Mouse (Mus musculus): ENCODE data around the gene Cd209a.
"Not testable (repeated sequence)": the region's sequence is repeated elsewhere in the genome, so short reads cannot be mapped to it uniquely, and the experiment has no call there.

The Cd209a gene

DNA sequence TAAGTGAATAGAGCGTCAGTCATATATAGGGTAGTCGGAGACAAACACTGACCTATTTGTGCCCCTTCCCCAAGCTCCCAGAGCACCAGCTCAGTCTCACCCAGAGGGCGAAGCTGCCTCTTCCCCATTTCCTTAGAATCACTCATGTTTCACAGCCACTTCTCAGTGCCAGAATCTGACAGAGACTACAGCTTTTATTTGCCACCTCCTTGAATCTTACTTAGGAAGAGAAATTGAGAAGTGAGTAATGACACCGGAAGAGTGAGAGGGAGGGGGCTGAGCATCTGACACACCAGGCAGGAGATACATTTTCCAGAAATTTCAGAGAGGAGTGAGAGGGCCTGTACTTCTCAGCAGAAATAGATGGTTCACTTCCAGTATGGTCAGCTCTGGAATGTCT is at the start of gene Cd209a:
Gene Cd209a (minus strand): TSS at position 224 of the 400 bp plus-strand sequence.
- CTCF ChIA-PET: no interaction called here

DNA sequence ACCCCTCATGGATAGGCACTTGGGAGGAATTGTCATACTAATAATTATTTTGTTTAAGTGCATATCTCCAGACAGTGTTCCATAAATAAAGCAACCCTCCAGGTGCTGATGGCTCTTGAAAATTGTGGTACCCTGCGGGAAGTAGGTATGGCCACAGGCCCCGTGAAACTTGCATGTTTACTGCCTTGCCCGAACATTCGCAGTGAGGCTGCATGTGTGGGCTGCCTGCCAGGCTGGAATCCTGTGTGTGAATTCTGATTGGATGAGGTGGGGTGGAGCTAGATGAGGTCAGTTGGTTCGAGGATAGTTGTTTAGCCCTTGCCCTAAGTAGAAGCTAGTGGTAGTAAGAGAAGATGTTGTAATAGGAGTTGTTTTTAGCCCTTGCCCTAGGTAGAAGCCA is 19.9 kb upstream of the Cd209a start:
- CTCF ChIA-PET: not testable (repeated sequence)

DNA sequence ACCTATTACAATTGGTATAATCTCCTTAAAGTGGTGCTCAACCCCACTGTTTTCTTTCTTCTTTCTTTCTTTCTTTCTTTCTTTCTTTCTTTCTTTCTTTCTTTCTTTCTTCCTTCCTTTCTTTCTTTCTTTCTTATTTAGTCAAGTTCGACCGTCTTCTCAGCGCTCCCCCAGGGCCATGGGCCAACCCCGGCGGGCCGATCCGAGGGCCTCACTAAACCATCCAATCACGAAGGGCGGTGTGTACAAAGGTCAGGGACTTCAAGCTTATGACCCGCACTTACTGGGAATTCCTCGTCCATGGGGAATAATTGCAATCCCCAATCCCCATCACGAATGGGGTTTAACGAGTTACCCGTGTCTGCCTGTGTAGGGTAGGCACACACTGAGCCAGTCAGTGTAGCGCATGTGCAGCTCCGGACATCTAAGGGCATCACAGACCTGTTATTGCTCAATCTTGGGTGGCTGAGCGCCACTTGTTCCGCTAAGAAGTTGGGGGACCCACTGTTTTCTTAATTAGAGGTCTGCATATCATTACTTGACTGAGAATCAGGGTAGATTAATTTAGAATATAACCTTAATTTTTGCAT is 5.6 kb upstream of the Cd209a start:
- CTCF ChIA-PET: no interaction called here

DNA sequence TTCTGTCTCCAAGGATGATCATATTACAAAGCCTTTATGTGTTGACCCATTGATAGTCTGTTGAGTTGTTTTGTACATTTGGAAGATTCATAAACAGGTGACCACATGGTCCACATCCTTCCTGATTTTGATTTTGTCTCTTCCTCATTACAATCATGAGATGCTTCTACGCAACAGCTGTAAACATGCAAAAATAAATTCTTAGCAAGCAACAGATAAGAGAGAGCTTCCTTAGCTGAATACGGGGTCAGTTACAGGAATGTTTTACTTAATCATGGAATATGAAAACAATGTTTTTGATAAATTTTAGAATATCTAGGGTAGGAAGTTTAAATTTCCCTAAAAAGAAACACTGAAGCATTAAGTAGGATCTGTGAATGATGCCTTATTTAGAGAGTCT is 11.8 kb downstream of the Cd209a start:
- CTCF ChIA-PET: no interaction called here

DNA sequence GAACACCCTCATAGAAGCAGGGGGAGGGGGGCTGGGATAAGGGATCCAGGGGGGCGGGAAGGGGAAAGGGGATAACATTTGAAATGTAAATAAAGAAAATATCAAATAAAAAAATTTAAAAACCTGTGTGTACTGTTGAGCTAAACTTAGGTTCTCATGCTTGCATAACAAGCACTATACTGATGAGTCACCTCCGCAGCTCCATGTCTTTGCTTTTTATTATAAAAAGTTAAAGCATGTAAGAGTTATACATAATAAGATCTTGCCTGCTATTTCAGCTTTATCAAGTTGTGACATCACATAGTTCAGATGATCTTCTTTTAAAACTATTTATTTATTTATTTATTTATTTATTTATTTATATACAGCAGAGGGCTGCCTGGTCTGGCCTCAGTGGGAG is 13.2 kb downstream of the Cd209a start:
- CTCF ChIA-PET: interaction anchor here (0.7 kb wide), 1 partner anchor 297 kb away, joined by 3 read pairs; no protein-coding TSS in a partner anchor

DNA sequence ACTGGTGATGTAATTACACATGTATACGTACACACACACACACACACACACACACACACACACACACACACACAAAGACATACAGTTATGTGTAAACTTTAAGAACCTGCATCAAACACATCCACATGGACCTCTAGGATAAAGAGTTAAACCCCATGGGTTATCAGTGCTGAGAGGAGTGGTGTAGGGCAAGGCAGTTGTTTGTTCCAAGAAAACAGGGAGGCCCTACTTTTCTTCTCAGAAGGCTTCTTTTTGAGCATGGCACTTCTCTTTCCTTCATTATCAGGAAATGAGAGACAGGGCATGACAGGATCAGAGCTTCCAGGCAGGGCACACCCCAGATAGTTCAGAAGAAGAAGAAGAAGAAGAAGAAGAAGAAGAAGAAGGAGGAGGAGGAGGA is 14.7 kb downstream of the Cd209a start:
- CTCF ChIA-PET: interaction anchor here (0.8 kb wide), 2 partner anchors 13 to 132 kb away, joined by 4 to 6 read pairs; no protein-coding TSS in a partner anchor

DNA sequence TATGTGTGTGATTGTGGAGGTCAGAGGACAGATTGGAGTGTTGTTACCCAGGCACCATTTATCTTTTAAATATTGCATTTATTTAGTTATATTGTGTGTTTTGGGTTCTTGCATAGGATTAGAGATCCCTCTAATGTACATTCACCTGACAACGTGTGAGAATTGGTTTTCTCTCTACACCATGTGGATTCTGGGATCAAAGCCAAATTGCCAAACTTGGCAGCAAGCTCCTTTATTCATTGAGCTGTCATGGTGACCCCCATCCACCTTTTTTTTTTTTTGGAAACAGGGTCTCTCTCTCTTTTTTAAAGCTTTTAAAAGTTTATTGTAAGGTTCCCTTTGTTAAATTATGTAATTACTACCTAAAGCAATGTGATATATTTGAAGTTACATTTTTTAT is 27.7 kb downstream of the Cd209a start:
- CTCF ChIA-PET: interaction anchor here (0.6 to 0.8 kb wide), 2 partner anchors 14 to 363 kb away, joined by 4 to 6 read pairs; no protein-coding TSS in a partner anchor

DNA sequence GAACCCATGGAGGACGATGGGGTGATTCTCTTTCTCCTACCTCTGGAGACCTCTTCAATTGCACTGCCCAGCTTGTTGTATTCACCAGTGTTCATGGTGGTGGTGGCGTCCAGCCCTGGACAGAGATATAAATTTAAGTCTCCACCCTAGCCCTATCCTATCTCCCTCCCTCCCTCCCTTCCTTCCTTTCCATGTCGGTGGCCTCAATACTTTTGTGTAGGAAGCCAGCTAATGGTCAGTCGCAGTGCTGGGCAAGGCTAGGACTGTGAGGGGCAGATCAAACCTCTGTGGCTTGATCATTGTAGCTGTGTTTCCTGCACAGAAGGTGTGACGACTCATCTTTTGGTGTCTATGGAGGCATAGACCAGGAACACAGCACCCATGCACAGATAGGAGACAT is 28.2 kb downstream of the Cd209a start, which contains the start of gene Clec4g:
Gene Clec4g (minus strand): TSS at position 101 of the 400 bp plus-strand sequence.
- CTCF ChIA-PET: no interaction called here

DNA sequence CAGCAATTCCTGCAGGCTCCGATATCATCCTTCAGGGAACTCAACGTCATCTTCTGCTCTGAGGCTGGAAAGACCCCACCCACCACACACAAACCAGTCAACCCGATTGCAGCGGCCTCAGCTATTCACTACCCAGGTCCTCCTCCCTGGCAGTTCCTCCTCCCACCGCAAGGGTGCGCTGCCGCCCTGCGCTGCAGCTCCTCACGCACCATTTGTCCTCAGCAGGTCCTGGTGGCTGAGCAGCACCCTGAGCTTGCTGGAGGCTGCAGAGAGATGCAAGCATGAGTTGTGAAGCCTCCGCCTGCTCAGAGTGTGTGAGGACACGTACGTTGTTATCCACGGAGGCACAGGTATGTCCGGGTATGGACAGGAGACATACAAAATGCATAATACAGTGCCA is 30.2 kb downstream of the Cd209a start:
- CTCF ChIA-PET: interaction anchor here (1.0 kb wide), 1 partner anchor 45 kb away, joined by 3 read pairs; no protein-coding TSS in a partner anchor

DNA sequence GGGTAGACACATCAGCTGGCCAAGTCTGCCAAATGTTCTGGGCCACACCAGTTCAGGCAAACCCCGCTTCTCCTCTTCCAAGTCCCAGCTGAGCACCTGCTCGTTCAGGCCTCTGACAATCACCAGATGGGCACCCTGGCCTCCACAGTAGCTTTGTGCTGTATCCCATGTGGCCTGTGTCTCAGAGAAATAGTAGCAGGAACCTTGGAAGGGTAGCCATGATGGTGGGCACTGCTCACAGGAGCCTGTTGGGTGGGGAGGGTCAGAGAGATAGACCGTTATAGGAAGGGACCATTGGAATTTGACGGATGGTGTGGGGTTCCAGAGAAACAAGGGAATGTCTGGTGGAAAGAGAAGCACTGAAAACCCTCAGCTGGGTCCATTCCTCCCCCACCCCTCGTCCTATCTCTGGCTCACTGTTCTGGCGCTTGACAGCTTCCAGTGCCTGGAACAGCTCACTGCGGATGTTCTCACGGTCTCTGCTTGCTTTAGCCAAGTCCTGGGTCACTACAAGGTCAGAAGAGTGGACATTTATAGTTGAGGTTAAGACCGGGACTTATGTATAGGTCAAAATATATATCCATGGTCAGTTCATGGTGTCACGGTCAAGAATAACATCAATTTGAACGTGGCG is 31.3 kb downstream of the Cd209a start:
- CTCF ChIA-PET: interaction anchor here (1.0 kb wide), 1 partner anchor 44 kb away, joined by 3 read pairs; no protein-coding TSS in a partner anchor

DNA sequence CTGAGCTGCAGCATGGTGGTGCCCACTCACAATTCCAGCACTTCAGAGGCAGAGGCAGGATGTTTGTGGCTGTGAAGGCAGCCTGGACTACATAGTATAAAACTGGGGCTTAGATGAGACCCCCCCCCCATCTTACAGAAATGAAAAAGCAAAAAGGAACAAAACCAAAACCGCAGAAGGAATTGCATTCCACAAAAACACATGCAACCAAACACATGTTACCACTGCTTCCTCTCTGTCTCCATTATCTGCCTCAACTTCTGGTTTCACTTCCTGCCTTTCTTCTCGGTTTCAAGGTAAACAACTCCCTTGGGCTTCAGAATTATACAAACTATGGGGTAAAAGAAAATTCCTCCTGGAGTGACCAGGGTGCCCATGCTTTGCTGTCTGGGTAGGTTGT is 37.1 kb downstream of the Cd209a start:
- CTCF ChIA-PET: no interaction called here

DNA sequence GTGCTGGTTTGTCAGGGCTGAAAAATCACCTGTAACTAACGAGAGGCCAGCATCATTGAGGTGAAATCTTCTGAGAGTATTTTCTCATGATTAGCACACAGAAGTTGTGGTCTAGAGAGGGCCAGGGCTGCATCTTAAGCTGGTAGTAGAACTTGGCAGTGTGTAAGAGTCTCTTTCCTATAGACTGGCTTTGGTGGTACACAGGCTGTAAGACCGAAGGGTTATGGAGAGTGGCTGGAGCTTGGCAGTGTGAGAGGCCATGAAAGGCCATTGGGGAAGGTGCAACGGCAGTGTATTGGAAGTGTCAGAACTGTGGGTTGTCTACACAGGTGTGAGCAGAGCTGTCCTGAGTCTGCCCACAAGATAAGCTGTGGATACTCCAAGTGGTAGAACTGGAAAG is 38.5 kb downstream of the Cd209a start:
- CTCF ChIA-PET: no interaction called here

DNA sequence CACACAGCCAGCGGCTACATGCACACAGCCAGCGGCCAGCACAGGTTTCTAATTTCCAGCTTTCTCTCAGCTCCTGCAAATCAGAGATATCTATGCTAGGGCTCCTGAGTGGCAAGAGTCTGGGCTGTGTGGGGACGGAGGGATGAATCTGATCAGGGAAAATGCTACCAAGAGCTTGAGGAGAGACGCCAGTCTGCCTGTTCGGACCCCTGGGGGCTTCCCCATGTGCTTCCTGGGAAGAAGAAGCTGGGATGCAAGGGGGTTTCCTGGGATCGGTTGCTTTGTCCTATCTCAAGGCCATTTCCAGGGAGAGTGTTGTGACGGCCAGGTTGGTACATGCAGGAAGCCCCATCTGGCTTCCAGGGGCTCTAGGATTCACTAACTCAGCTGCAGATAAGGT is 41.2 kb downstream of the Cd209a start:
- CTCF ChIA-PET: no interaction called here

DNA sequence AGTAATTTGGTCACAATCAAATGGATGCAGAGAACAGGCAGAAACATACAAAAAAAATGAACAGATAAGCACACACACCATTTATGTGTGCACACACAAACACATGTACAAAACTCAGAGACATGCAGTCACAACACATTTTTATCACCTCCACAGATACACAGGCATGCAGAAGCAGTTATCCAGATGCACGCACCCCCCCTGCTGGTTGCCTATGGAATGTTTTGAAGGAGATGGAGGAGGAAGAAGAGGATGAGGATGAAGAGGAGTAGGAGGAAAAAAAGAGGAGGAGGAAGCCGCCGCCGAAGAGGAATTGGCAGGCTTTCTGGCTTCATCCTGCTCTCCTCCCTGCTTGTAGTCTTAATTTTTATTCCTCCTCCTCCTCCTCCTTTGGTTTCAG is 43.1 kb downstream of the Cd209a start:
- CTCF ChIA-PET: interaction anchor here (0.5 to 0.6 kb wide), 2 partner anchors 22 to 1262 kb away, joined by 3 read pairs; no protein-coding TSS in a partner anchor

DNA sequence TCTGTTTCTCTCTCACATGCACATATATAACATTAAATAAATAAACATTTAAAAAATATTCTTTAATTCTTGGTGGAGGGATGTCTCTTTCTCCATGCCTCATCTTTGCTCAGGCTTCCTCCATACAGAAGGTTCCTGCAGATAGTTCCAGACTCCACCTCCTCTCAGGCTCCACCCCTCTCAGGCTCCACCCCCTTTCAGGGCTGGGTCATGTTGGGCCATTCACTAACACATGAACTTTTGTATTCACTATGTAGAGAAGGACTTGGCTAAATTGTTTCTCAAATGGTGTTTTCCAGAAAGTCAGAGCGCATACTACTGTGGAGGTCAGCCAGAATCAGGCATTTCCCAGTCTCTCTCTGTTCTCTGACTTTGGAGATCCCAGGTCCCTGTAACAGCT is 47.3 kb downstream of the Cd209a start:
- CTCF ChIA-PET: no interaction called here

DNA sequence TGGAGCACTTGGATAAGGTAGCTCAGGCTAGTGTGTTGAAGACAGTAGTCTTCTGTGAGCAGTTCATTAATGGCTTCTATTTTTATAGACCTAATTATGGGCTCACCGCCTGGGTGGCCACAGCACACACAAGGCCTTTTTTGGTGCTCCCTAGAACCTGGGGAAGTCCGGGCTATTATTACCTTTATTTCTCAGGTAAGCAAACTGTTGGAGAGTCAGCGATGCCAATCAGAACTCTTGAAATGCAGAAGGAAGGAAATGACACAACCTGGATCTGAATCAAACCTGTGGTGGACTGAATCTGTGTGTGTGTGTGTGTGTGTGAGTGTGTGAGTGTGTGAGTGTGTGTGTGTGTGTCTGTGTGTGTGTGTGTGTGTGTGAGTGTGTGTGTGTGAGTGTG is 54.7 kb downstream of the Cd209a start, which contains the start of gene Fcer2a:
Gene Fcer2a (minus strand): TSS at position 55 of the 400 bp plus-strand sequence.
- CTCF ChIA-PET: interaction anchor here (0.6 to 0.8 kb wide), 5 partner anchors 51 to 447 kb away, joined by 3 to 6 read pairs (median 3); no protein-coding TSS in a partner anchor

Data from spleen, embryonic (tissue).